Mouse (Mus musculus): ENCODE data around the gene Gm20388. TPM values are rescaled to one million over a fixed set of nuclear protein-coding genes. Genes with fewer than 3 reads are reported as not detected.

The Gm20388 gene
- polyA plus RNA-seq, 1 experiment, result 23.9 TPM

DNA sequence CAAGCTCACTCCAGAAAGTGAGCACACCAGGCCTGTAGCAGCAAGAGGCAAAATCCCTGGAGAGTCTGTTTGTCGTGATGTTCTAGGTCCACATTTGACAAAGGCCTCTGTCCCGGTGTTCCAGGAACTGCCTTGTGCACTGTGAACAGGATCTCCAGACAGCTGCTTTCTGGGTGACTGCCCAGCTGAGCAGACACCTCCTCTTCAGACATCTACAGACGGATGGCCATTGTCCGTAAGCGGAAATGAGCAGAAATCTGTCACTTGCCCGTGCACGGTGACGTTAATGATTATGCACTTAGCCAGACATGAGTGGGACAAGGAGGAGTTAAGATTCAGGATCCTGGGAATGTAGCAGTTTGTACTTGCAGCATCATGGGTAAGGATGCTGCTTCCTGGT, 2443.5 kb downstream of the Gm20388 start:
- peaks cover 8% of the 10 kb centered on the region for H3K4me1 ChIP-seq (ENCODE audit: control insufficient read depth, insufficient read depth, low read length)
- no peak for TF ChIP-seq POLR2A (IDR thresholded peaks at IDR 0.05; ENCODE audit: extremely low read depth, insufficient read depth, low read length)
- TF ChIP-seq CTCF (IDR thresholded peaks at IDR 0.05; ENCODE audit: extremely low read depth, insufficient read depth, low read length), result no peak
- no peak overlapping the region for H3K4me3 ChIP-seq (ENCODE audit: insufficient read depth, low read length)
- H3K27ac ChIP-seq (ENCODE audit: insufficient read depth, low read length), result no peak overlapping the region

DNA sequence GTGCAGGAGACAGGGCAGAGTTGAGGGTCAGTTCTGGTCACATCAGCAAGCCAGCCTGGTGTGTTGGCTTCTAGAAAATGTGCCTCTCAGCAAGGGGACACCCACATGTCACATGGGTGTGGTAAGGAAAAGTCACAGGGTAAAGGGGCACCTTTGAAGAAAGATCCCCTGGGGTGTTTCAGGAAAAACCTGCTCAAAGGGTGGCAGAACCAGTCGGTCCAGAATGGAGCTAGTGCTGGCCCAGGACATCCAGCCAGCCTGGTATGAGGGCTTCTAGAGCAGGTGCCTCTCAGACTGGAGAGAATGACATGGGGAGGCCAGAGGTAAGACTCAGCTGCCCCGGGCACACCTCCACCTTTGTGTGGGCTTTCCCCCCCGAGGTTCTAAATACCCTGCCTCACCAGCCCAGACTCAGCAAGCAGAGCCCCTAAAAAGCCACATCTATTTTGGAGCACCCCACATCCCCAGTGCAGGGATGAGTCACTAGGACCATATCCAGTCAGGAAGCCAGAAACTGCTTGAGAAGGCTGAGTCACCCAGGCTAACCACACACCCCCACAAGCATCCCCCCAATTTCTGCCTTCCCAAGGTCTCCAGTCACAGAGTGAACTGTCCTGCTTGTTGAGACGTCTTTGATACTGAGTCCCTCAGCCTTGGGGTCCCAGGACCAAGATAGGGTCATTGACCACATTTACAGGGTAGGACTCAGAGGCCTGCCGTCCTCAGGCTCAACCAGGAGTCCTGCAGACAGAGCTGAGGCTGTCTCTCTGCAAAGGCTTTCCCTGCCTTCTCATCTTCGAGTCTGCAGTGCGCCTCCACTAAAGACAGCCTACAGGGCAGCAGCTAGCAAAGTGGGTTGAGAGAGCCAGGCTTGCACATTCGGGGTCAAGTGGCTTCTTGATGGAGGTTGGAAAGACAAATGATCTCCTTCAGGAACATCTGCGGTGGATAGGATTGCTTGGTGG, 2445.3 kb downstream of the Gm20388 start:
- H3K27ac ChIP-seq (ENCODE audit: insufficient read depth, low read length), result peak overlapping the region; percentile 74
- H3K4me3 ChIP-seq (ENCODE audit: insufficient read depth, low read length), result no peak overlapping the region
- peaks cover 8% of the 10 kb centered on the region for H3K4me1 ChIP-seq (ENCODE audit: control insufficient read depth, insufficient read depth, low read length)
- TF ChIP-seq CTCF (IDR thresholded peaks at IDR 0.05; ENCODE audit: extremely low read depth, insufficient read depth, low read length), result no peak
- TF ChIP-seq POLR2A (IDR thresholded peaks at IDR 0.05; ENCODE audit: extremely low read depth, insufficient read depth, low read length), result 0 out of 2 replicates have a peak, but pooled peaks have one; percentile 20

DNA sequence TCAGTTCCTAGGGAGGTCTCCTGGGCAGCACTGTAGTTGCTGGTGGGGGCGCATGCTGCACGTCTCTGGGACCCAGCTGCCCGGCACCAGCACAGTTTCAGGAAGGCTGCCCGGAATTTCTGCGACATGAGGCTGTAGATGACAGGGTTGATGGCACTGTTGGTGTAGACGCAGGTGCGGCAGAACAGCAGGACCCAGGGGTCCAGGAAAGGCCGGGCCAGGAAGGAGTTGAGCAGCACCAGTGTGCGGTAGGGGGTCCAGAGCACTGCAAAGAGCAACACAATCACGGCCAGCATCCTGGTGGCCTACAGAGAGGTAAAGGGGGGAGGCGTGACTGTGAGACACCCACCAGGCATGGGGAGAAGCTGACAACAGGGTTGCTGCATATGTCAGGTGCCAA, 2446.6 kb downstream of the Gm20388 start:
- Histone ChIP-seq H3K4me1 (ENCODE audit: control insufficient read depth, insufficient read depth, low read length) (peaks cover 10% of the 10 kb centered on the region), H3K27ac (ENCODE audit: insufficient read depth, low read length) (peak overlapping the region; percentile 74; the same call in 1 of the 2 replicates), H3K4me3 (ENCODE audit: insufficient read depth, low read length) (no peak overlapping the region)
- TF ChIP-seq POLR2A (IDR thresholded peaks at IDR 0.05; ENCODE audit: extremely low read depth, insufficient read depth, low read length) (no peak), CTCF (IDR thresholded peaks at IDR 0.05; ENCODE audit: extremely low read depth, insufficient read depth, low read length) (no peak)

DNA sequence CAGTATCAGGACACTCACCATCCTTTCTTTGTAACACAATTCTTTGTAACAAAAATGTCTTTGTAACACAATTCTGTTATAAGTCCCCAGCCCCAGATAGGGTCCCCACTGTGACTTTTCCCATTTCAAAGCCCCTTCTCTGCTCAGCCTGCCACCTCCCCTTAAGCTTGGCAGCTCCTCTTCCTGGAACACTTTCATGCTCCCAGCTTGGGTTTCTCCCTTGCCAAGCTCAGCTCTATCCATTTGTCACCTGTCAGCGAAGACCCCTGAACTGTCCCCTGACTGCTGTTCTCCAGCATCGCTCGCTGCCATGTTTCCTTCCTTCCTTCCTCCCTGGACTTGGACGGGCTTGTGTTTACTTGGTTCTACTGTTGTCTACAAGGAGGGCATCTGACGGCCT, 2447.0 kb downstream of the Gm20388 start:
- Histone ChIP-seq H3K4me1 (ENCODE audit: control insufficient read depth, insufficient read depth, low read length) (peaks cover 10% of the 10 kb centered on the region), H3K4me3 (ENCODE audit: insufficient read depth, low read length) (no peak overlapping the region), H3K27ac (ENCODE audit: insufficient read depth, low read length) (no peak overlapping the region)
- TF ChIP-seq CTCF (IDR thresholded peaks at IDR 0.05; ENCODE audit: extremely low read depth, insufficient read depth, low read length) (no peak), POLR2A (IDR thresholded peaks at IDR 0.05; ENCODE audit: extremely low read depth, insufficient read depth, low read length) (no peak)

DNA sequence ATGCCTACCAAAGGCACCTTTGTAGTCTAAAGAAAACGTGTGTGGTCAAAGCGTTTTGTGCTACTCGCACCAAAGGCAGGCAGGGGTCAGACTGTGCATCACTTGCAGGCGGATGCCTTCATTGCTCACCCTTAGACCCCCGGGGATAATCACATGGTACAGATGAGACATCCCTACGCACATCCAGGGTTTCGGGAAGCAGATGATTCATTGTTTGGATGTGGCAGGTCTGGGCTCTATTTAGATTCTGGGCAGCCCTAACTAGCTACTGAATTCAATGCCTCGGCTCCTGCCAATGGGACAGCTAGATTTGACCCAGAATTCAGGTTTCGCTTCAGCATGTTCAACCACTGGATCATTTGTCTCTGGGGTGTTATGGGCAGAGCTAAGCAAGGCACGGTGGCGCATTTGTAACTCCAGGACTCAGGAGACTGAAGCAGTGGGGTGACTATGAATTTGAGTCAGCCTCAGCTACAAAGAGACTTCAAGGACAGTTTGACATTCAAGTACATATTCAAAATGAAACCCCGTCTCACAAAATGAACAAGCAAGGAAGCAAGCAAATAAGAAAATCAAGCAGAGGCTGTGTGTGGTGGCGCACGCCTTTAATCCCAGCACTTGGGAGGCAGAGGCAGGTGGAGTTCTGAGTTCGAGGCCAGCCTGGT, 2448.6 kb downstream of the Gm20388 start:
- TF ChIP-seq POLR2A (IDR thresholded peaks at IDR 0.05; ENCODE audit: extremely low read depth, insufficient read depth, low read length), result no peak
- no peak overlapping the region for H3K27ac ChIP-seq (ENCODE audit: insufficient read depth, low read length)
- peaks cover 10% of the 10 kb centered on the region for H3K4me1 ChIP-seq (ENCODE audit: control insufficient read depth, insufficient read depth, low read length)
- H3K4me3 ChIP-seq (ENCODE audit: insufficient read depth, low read length), result no peak overlapping the region

DNA sequence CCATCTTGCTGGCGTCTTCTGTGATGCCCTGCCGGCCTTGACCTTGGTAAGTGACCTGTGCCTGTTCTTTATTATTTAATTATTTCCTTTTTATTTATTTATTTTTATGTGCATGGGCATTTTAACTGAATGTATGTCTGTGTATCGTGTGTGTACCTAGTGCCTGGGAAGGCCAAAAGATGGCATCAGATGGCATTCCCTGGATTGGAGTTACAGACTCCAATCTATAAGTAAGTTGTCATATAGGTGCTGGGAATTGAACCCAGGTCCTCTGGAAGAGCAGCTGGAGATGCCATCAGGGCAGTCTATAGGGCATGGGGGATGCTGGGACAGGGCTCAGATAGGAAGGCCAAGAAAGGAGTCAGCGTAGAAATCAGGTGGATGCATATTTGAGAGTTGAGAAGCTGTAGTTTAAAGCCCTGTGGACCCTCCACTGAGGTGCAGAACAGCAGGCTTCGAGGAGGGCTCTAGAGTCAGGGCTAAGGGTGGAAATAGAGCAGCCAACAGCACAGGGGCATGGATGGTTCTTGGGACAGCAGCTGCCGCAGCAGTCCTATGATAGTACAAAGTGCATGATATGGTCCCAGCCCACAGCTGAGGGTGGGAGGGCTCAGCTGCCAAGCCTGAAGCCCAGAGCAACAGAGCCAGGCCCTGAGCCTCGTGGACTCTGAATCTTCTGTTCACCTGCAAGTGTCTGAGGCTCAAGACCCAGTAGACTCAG, 2450.2 kb downstream of the Gm20388 start, which contains the start of gene Trhr2:
TSS of gene Trhr2 (minus strand) at position 51 of the 721 bp plus-strand sequence.
- Histone ChIP-seq H3K4me1 (ENCODE audit: control insufficient read depth, insufficient read depth, low read length) (peaks cover 3% of the 10 kb centered on the region), H3K4me3 (ENCODE audit: insufficient read depth, low read length) (no peak within 1 kb of the TSS), H3K27ac (ENCODE audit: insufficient read depth, low read length) (no peak within 1 kb of the TSS)
- TF ChIP-seq CTCF (IDR thresholded peaks at IDR 0.05; ENCODE audit: extremely low read depth, insufficient read depth, low read length) (no peak), POLR2A (IDR thresholded peaks at IDR 0.05; ENCODE audit: extremely low read depth, insufficient read depth, low read length) (no peak)

DNA sequence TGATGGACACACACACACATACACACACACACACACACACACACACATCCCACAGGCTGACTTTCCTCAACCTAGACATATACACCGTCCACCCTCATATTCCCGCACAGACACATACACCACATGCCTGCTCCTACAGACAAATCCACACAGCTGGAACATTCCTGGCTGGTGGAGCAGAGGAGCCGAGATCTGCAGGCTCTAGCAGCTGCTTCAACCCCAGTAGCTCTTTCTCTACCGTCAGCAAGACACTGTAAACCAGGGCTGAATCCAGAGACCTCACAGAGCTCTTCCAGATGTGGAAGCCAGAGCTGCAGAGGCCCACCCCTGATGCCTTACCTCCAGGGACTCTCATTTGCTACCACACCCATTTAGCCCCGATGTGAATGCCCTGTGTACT, 2451.6 kb downstream of the Gm20388 start:
- no peak for TF ChIP-seq CTCF (IDR thresholded peaks at IDR 0.05; ENCODE audit: extremely low read depth, insufficient read depth, low read length)
- no peak for TF ChIP-seq POLR2A (IDR thresholded peaks at IDR 0.05; ENCODE audit: extremely low read depth, insufficient read depth, low read length)
- Histone ChIP-seq H3K4me3 (ENCODE audit: insufficient read depth, low read length) (peak overlapping the region; percentile 14), H3K27ac (ENCODE audit: insufficient read depth, low read length) (no peak overlapping the region), H3K4me1 (ENCODE audit: control insufficient read depth, insufficient read depth, low read length) (peaks cover 1% of the 10 kb centered on the region)

DNA sequence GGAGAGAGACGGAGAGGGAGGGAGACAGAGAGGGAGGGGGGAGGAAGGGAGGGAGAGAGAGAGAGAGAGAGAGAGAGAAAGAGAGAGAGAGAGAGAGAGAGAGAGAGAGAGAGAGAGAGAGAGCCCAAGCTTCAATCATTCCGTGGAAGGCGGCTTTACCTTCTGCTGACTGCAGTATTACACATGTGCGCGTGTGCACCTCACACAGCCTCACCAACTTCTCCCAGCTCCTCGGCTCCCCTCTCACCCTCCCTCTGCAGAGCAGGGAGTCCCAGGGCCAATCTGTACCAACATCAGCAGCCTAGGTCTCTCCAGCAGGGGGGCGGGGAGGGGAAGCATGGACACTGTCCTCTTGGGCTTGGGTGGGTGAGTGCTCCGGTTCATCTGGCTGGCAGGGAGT, 2452.3 kb downstream of the Gm20388 start:
- TF ChIP-seq POLR2A (IDR thresholded peaks at IDR 0.05; ENCODE audit: extremely low read depth, insufficient read depth, low read length) (no peak), CTCF (IDR thresholded peaks at IDR 0.05; ENCODE audit: extremely low read depth, insufficient read depth, low read length) (no peak)
- Histone ChIP-seq H3K4me1 (ENCODE audit: control insufficient read depth, insufficient read depth, low read length) (peaks cover 1% of the 10 kb centered on the region), H3K4me3 (ENCODE audit: insufficient read depth, low read length) (no peak overlapping the region; the same call in 1 of the 2 replicates), H3K27ac (ENCODE audit: insufficient read depth, low read length) (no peak overlapping the region)

DNA sequence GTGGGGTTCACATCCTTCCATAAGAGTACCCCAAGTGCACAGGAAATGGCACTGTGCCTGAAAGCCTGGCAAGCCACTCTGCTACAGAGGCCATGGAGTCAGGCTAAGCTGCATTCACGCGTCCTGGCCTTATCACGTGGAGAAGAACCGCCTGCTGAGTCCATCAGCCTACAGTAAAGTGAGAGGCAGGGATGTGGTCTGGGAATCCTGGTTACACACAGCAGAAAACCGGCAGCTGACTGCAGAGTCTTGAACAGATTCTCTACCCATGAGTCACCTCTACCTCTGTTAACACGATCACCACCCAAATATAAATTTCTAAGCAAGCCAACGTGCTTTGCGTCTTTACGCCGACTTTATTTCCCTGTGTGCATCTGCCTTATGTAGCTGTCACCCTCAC, 2457.9 kb downstream of the Gm20388 start:
- TF ChIP-seq CTCF (IDR thresholded peaks at IDR 0.05; ENCODE audit: extremely low read depth, insufficient read depth, low read length) (no peak), POLR2A (IDR thresholded peaks at IDR 0.05; ENCODE audit: extremely low read depth, insufficient read depth, low read length) (no peak)
- H3K4me1 ChIP-seq (ENCODE audit: control insufficient read depth, insufficient read depth, low read length), result peaks cover 3% of the 10 kb centered on the region
- H3K4me3 ChIP-seq (ENCODE audit: insufficient read depth, low read length), result no peak overlapping the region
- H3K27ac ChIP-seq (ENCODE audit: insufficient read depth, low read length), result no peak overlapping the region

All from cortical plate, adult 2 months (tissue).